Mouse (Mus musculus) layer of hippocampus, adult 11-12 months (tissue): Measurements from ENCODE around the gene Asns.
A peak's percentile ranks its signal among the peaks of the same experiment; 100 is the strongest.

ENCODE experiments used
- DNase-seq: peaks from one replicate; pipeline ENCODE4 v3.0.0; 2022; ENCODE audit warnings: low spot score

The Asns gene

DNA sequence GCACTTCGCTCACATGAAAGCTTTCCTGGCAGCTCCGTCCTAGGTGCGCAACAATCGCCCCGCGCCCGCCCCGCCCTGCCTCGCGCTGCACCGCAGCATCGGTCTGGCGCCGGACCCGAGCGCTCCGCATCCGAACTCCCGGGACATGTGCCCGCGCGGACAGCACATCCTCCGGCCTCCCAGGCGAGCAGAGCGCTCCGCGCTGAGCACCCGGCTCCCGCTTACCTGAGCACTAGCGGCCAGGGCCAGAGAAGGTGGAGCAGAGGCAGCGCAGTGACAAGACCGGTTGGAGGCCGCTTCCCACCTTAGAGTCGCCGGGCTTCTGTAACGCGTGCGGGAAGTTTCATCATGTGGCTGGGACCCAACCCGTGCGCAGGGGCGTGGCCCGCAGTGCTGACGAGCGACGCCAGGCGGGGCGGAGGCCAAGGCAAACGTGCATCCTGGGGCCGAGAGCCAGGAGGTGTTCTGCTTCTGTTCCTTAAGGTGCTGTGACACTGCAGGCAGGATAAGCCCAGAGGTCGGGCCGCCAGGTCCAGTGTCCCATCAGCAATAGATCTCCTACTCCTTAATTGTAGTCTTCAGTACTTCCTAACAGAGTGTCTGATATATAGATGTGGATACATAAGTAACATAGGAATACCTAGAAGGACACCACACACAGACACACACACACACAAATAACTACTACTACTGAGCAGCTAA, at the start of gene Asns:
Asns (minus strand) TSS at position 371 of the 702 bp plus-strand sequence.
- peak; percentile 82 for DNase-seq

DNA sequence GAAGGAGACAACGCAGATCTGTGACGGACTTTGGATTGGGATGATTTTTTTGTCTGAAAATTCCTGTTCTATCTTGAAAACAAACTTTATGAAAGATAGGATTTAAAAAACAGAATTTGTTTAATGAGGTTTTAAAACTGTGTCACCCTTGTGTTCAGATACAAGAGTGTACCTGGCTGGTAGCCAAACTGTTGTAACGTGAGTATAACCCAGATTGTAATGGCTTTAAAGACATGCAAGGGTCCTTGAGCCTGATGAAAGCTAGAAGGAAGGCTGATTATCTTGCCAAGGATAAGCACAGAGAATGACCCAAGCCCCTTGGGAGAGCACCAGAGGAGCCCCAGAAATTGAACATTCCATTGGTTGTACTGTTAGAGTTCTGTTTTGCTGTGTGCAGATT, 48.7 kb upstream of the Asns start:
- DNase-seq, result no peak

DNA sequence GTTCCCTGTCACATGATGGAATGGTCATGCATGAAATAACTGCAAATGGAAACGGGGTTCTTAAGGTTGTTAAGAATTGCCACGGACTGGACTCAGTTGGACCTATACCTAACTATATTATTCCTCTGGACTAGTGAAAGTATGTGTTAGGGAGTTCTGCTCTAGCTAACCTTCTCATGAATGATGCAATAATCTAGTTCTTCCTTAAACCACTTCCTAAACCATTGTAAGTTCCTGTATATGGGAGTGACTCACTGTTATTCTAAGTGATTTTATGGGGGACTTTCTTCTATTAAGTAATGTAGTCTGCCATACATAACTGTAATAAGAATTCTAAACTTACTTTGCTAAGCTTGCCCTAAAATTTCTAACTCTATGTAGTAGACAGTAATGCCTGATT, 44.8 kb upstream of the Asns start:
- DNase-seq, result no peak

DNA sequence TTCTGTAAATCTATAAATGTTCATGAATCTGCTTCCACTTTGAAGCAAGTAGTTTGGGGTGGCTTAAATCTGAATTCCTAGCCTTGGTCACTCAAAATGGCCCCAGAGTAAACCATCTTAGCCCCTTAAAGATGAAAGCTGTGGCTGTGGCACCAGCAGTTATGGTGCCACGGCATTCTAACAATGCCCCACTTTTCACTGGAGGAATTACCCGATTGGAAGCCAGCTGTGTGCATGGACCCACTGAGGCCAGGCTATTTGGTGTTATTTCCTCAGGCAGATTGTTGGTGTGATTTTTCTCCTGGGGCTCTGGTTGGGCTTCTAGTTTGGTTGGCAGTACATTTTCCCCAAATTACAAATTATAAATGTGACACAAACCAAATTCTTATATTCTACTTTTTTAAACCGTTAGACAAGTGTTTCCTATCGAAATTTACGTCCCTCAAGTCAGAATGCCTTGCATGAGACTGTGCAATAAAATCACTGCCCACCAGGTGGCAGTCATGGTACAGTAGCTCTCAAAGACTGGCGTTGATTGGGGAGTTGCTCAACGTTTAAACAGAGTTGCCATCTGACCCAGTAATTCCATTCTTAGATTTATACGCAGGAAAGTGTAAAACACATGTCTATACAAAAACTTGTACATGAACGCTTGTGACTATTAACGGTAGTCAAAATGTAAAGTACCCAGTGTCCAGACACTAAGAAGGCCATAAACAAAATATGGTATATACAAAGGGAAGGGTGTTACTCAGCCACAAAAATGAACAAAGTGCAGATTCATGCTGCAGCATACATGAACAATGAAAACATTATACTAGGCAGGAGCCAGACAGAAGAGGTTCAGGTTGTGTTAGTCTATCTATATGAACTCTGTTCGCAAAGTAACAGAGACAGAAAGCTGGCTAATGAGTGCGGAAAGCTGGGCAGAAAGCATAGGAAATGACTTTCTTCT, 40.0 kb upstream of the Asns start:
- DNase-seq, result peak; percentile 92

DNA sequence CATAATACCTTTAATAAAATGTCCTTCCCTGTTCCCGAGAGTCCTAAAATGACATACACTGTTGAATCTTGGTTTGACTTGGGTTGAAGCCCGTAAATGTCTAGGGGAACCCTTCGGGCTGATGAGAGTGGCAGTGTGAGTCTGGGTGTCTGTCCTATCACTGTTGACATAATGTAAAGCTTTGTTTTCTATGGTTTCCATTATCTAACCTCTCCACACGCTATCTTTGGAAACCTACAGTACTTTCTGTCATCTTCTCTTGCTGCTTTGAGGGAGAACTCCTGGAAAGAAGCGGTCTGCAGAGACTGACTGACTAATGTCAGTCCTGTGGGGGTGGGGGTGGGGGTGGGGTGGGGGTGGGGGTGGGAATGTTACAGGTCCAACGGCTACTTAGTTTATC, 39.0 kb upstream of the Asns start:
- DNase-seq, result no peak

DNA sequence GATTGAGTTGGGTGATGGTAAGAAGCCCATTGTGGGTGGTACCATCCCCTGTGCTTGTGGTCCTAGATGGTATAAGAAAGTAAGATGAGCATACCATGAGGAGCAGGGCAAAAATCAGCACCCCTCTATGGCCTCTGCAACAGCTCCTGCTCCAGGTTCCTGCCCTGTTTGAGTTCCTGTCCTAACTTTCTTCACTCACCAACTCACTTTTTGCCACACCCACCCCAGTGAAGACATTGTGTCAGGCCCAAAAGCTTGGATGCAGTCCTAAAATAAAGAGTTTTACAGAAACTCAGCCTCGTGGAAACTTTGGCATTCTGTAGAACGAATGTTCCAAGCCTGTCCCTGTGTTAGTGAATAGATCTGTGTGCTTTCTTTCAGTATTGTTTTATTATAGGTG, 36.1 kb upstream of the Asns start:
- no peak for DNase-seq

DNA sequence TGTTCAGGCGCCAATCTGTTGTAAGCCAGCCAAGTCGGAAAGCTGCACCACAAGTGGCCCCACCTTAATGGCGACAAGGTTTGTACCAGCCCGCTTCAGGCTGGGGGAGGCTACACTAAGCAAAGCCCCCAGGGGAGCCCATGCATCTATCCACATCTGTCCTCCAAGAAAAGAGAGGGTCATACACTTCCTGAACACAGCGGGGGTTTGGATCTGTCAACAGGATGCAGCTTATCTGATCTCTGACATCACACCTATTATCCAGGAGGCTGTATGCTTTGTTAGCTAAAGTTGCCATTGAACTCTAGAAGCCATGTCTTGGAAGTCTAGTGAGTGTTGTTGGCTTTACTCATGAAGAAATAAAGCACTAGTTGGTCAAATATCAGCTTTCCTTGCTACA, 35.2 kb upstream of the Asns start:
- no peak for DNase-seq

DNA sequence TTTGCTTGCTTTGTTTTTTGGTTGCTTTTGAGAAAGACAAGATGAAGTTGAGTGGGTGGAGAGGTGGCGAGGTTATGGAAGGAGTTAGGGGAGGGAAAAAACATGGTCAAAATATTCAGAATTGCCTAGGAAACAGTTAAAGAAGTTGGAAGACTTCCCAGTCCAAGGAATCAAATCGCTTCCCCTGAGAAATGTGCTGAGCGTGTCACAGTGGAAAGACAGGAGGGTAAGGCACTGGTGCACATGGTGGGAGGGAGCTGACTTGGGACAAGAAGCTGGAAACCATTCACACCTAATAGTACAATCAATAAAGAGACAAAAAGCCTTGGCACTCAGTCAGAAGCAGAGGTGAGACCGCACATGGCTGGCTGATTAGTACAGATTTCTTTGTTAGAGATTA, 23.2 kb upstream of the Asns start:
- DNase-seq, result no peak

DNA sequence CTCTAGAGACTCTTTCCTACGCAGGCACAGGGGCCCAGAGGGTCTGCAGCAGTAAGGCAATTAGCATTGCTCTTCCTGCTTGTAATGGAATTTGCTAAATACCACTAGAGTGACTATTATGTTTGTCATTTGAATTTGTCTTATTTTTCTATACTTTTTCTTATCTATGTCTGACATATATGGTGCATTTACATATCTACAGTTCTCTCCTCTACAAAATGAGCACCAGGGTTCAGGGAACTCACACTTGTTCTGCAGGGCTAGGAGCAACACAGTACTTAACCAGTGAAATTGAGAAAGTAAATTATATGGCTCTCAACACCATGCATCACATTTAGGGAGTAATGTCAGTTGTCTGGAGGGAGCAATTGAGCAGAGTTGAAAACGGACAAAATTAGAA, 21.2 kb upstream of the Asns start:
- DNase-seq, result no peak

DNA sequence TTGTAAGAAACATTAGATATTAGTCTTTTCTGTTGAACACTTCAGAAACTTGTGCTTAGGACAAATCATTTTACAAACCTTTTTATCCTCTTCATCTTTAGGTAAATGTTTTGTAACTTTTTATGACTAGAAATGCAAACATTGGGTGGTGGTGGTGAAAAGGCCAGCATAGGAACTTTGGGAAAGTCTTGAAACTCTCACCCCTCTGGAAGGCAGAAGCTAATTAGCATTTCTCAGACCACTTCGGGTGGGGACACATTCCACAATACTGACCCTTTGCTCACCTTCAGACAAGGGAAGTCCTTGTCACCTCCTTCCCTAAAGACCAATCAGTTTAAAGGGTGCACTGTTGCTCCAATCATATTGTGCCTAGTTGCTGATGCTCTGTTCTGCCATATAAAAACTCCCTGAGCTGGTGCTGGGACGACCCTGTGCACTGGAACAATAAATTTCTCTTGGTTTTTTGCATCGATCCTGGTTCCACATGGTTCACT, 18.8 kb upstream of the Asns start:
- no peak for DNase-seq

DNA sequence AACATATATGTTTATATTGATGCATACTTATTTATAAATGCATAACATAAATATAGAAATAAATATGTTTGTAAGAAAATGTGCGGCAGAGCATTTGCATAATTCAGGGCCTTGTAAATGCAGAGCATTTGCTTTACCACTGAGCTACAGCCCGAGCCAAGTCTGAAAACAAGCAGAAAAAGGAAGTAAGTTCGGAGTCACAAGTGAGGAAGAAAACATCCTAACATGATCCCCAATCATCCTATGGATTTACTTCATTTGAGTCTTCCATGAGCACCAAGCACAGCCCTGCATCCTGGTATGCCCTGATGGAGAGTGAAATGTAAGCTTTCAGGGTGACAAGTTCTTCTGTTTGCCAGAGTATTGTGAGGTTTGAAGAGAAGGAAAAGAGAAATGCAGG, 15.2 kb upstream of the Asns start:
- DNase-seq, result no peak

DNA sequence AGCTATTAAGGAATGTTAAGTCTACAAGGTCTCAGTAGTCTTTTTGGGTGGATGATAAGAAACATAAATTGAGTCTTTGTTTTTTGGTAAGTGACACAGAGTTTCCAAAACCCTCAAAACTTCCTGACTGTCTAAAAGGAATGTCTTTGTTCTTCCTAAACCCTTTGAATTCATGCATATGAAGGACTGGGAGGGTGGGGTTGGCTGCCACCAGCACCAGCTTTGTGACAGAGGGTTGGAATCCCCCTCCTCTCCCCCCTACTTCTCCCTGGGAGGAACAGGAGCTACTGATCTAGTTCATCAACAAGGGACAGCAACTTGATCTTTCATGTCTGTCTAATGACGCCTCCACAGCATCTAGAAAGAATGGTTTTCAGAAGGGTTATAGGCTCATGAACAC, 13.7 kb upstream of the Asns start:
- DNase-seq, result no peak

DNA sequence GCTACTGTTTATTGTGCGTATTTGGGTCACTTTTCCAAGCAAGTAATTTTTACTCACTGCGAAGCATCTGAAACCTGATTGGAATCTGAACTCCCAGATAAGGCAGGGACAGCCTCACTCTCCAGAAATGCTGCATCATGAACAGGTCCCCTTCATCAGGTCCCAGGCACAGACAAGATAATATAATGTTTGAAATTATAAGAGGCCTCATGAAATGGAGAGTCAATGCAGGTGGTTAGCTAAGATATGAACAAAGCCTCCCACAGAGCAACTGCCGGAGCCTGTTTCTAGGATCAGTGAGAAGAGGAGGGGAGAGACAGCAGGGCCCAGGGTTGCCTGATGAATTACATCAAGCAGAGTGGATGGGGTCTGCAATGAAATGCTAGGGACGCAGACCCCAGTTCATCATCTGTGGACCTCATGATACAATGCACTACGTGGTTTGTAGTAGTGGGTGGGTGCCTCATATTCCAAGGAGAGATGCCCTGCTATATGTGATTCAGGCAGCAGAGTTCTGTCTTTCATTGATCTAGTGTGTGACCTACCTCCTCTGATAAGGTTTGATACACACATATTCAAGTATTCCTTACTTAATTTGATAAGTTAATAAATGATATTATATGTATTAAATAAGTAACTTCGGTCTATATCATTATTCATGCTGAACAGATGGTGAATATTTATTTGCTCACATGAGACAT, 5.1 kb upstream of the Asns start:
- DNase-seq, result no peak

DNA sequence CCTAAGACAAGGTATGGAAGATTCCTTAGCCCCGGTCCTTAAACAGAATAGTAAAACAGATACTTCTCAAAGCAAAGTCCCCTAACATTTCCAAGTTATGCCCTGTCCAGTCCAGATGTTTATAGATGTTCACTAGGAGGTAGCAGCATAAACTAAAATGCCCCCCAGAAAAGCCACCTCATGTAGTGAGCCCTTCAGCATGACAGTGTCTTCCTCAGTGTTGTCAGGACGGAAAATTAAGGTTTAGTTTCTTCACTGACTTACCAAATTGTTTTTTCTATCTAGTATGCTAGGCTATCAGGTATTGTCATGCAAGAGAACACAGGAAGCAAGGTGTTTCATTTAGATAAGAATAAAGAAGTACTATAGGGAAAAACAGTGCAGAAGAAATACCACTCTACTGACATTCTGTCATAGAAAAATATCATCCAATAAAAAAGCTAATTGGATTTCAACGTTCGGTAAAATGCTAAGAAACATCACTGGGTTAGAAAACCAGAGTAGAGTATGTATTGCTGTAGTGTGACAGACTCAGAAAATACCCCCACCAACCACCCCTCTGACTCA, 4.1 kb upstream of the Asns start:
- DNase-seq, result no peak

DNA sequence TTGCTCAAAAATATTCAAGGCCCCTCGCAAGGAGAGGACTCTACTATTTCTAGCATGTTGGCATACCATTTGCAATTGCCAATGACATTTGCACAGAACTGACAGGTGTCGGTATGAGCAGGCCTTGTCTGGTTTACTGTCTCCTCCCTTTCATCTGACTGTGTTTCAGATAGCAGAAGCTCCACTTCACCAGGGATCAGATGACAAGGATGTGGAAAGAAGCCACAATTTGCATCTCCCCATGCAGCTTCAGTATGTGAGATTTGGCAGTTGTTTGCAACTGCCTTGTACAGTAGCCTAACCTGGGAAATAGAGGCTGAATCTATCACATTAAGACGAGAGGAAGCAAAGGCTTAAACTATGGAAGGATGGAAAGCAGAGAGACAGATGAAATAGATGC, 3.6 kb upstream of the Asns start:
- DNase-seq, result no peak

DNA sequence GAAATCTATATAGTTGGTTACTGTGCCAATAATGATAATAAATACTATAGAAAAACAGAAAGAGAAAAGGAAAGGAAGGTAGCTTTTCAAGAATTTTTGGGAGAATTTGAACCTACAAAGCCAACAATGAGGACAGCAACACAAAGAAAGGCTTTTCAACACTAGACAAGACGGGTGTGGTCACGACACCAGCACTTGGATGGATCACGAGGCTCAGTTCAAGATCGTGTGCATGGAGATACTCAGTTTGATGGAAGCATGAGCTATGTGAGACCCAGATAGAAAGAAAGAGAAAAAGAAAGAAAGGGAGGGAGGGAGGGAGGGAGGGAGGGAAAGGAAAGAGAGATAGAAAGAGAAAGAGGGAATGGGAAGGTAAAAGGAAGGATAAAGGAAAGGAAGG, 2.8 kb upstream of the Asns start:
- no peak for DNase-seq

DNA sequence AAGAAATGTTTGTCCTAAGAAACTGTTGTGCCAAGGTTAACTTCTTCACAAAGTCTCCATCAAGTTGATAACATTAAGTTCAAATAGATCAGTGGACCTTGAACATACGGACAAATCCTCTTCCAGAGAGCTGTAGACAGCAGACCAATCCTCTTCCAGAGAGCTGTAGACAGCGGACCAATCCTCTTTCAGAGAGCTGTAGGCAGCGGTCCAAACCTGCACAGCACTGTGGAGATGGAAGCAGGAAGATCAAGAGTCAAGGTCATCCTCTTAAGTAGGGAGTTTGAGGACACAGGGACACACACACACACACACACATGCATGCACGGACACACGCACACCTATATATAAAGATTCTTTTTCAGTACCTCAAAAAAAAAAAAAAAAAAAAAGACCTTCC, 612 bp upstream of the Asns start:
- DNase-seq, result no peak

DNA sequence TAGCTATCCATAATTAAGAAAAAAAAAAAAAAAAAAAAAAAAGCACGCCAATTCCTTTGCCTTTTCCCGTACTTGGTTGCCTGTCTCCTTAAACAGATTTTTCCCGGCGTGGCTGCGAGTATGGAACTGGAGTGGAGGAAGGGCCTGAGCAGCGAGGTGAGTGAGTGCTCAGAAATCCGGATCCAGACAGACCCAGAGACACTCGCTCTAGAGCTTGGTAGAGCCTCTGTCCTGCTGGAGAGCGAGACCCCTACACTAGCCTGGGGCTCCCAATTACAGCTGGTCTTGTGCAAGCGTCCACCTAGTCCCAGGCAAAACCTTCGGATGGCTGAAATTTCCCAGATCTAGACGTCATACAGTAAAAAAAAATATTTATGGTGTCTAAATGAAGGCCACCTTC, 603 bp downstream of the Asns start:
- DNase-seq, result no peak

DNA sequence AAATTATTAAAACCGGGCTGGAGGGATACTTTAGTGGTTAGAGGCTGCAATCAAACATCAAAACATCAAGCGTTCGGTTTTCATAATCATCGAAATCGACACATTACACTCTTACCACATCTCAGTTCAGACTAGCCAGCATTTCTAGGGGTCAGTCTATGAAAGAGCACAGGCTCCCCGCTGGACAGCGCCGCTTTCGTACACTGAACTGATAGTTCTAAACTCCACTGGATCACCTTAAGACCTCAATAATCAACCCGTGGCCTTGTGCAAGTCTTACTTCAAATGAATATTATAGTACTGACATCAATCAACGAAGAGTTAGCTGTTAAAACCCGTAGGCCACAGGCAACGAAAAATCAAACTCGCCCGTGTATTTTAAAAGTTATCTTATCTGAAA, 1.0 kb downstream of the Asns start:
- DNase-seq, result no peak

DNA sequence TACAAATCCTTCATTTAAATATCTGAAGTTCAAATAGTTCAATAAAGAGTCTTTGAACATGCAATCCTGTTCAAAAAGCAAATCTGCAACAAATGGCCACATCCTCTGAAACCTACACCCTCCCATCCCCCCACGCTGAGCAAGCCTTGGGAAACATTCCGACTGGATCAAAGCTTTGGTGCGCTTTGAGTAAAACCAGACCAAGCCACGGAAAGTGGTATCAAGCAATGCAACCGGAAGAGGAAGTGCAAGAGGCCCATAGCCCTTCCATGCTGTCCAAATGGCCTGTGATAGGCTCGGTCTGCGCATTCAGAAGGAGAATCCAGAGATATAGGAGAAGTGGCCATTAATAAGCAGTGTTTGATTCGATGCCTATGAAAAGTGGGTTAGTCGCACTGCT, 2.6 kb downstream of the Asns start:
- DNase-seq, result no peak

DNA sequence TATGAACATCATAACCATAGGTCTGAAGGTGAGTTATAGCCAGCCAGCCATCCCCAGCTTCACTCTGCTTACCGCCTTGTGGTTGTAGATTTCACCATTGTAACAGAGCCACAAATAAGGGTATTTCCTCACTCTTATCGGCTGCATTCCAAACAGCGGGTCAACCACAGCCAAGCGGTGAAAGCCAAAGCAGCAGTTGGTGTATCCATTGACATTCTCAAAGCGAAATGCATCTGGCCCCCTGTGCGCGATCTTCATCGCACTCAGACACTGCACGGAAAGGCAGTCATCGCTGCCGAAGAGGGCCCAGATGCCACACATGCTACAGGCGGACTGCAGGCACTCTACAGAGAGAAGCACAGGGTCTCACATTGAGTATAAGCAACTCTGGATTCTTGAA, 3.9 kb downstream of the Asns start:
- no peak for DNase-seq

DNA sequence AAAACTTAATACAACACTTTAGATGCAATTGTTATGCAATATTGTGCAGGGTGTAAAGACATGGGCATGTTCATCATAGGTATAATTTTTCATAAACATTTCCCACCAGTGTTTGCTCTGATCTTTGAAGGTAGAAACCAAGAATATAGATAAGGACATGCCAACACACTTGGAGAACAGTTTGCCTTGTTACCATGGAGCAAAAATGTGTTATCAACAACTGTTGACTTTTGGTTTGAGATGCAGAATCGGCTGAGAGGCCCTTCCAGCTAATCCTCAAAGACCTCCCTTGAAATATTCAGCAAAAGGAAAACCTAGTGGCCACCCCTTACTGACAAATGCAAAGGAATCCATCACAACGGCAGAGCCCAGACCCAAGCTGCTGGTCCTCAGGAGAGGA, 7.0 kb downstream of the Asns start:
- no peak for DNase-seq
